9 mouse cellular contexts compared by ENCODE assay signal in the genomic region with DNA sequence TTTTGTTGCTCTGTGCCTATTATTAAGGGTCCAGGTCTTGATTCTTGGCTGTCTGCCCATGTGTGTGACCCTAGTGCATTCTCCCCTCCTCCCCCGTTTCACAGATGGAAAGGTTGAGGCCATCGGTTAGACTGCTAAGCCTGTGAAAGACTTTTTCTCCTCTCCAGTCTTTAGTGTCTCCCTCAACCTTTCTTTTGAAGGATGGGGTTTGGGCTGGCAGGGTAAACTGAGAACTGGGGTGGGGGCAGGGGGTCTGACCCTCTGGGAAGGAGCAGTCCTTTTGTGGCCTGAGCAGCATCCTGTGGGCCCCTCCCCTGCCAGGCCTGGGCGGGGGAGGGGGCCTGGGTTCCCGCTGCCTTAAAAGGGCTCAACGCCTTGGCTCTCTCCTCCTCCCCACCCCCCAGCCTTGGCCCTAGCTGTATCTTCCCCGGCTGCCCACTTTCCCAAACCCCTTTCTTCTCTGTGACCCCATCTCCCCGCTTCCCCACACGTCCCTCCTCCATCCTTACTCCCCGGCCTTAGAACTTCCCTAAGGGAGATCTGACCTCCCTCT. TPM values are rescaled to one million over a fixed set of nuclear protein-coding genes. Genes with fewer than 3 reads are reported as not detected.
DNase-seq lines count a peak whose midpoint lies in the region; ATAC-seq and TF ChIP-seq lines count a peak whose summit lies in the region.
"Had no signal": no experiment of that assay in that cellular context is flagged by ENCODE, and none has a peak within 500 bp of the region (broad histone marks: within the 10 kb centered on the region; RNA-seq: fewer than 3 reads in every experiment).

No protein-coding gene starts in this region.

- peak overlapping the region; percentile 54 for H3K4me2 ChIP-seq in lung, postnatal 0 days (replicated peaks; ENCODE audit: low read depth, low read length)
- H3K4me2 ChIP-seq in intestine, embryonic 14.5 days (ENCODE audit: low read length), result peak overlapping the region; percentile 36
- H3K4me2 ChIP-seq in stomach, embryonic 14.5 days (replicated peaks; ENCODE audit: low read depth, low read length), result peak overlapping the region; percentile 40

- intact Hi-C loops in heart, adult 2 months (cut with DNase I), result no loop called here

- no peak for TF ChIP-seq POLR2A in heart, adult 2 months (IDR thresholded peaks at IDR 0.05; ENCODE audit: insufficient read depth, low read depth, low read length)
- no peak for TF ChIP-seq POLR2A in lung, adult 2 months (IDR thresholded peaks at IDR 0.05; ENCODE audit: borderline replicate concordance, extremely low read depth, low read depth, low read length)

- no peak for TF ChIP-seq EP300 in heart, adult 2 months (IDR thresholded peaks at IDR 0.05; ENCODE audit: insufficient read depth, low read depth, low read length)
- TF ChIP-seq EP300 in lung, postnatal 0 days (IDR thresholded peaks at IDR 0.05), result no peak

- peak overlapping the region; percentile 87 for H3K9ac ChIP-seq in heart, adult 2 months (ENCODE audit: low read depth, low read length)
- H3K9ac ChIP-seq in lung, postnatal 0 days (replicated peaks; ENCODE audit: low read depth), result no peak overlapping the region
- H3K9ac ChIP-seq in intestine, embryonic 14.5 days (ENCODE audit: low read length), result peak overlapping the region; percentile 37
- peak overlapping the region; percentile 19; the same call in 1 of the 2 replicates for H3K9ac ChIP-seq in stomach, embryonic 14.5 days (replicated peaks; ENCODE audit: low read depth, low read length)

- H3K4me1 ChIP-seq in heart, adult 2 months (ENCODE audit: control insufficient read depth, insufficient read depth, low read length), result peaks cover 5% of the 10 kb centered on the region
- H3K4me1 ChIP-seq in lung, postnatal 0 days (ENCODE audit: insufficient read depth, low read depth, low read length), result peaks cover 19% of the 10 kb centered on the region
- H3K4me1 ChIP-seq in lung, adult 2 months (ENCODE audit: control insufficient read depth, insufficient read depth, low read length), result peaks cover 6% of the 10 kb centered on the region
- H3K4me1 ChIP-seq in intestine, embryonic 14.5 days (replicated peaks; ENCODE audit: control insufficient read depth, insufficient read depth, low read length), result peaks cover 39% of the 10 kb centered on the region
- H3K4me1 ChIP-seq in stomach, embryonic 14.5 days (ENCODE audit: control insufficient read depth, insufficient read depth, low read length), result peaks cover 43% of the 10 kb centered on the region

- peak overlapping the region; percentile 48 for H3K4me3 ChIP-seq in heart, adult 2 months
- H3K4me3 ChIP-seq in lung, postnatal 0 days (ENCODE audit: low read depth, low read length), result peak overlapping the region; percentile 1; the same call in 1 of the 2 replicates
- H3K4me3 ChIP-seq in lung, adult 2 months (replicated peaks; ENCODE audit: extremely low read depth, low read depth, low read length), result no peak overlapping the region
- H3K4me3 ChIP-seq in intestine, embryonic 14.5 days (ENCODE audit: low read depth, low read length), result peak overlapping the region; percentile 29
- H3K4me3 ChIP-seq in stomach, embryonic 14.5 days (ENCODE audit: low read depth, low read length), result peak overlapping the region; percentile 23; the same call in 1 of the 2 replicates

- TF ChIP-seq CTCF in heart, adult 2 months (IDR thresholded peaks at IDR 0.05), result no peak
- no peak for TF ChIP-seq CTCF in lung, postnatal 0 days (IDR thresholded peaks at IDR 0.05)
- TF ChIP-seq CTCF in lung, adult 2 months (IDR thresholded peaks at IDR 0.05; ENCODE audit: insufficient read depth, low read length), result no peak

- peaks cover 3% of the 10 kb centered on the region for H3K36me3 ChIP-seq in heart, adult 2 months (ENCODE audit: control insufficient read depth, insufficient read depth, low read length)
- peaks cover 22% of the 10 kb centered on the region; the same call in 1 of the 2 replicates for H3K36me3 ChIP-seq in lung, postnatal 0 days (ENCODE audit: insufficient read depth, low read length)
- H3K36me3 ChIP-seq in intestine, embryonic 14.5 days (ENCODE audit: control insufficient read depth, insufficient read depth, low read length), result peaks cover 50% of the 10 kb centered on the region
- H3K36me3 ChIP-seq in stomach, embryonic 14.5 days (ENCODE audit: control insufficient read depth, insufficient read depth, low read length), result peaks cover 43% of the 10 kb centered on the region

- peak overlapping the region; percentile 97 for H3K27ac ChIP-seq in heart, adult 2 months
- H3K27ac ChIP-seq in lung, postnatal 0 days (ENCODE audit: low read length), result no peak overlapping the region
- peak overlapping the region; percentile 77 for H3K27ac ChIP-seq in intestine, embryonic 14.5 days (ENCODE audit: low read depth)
- peak overlapping the region; percentile 75; the same call in 1 of the 2 replicates for H3K27ac ChIP-seq in stomach, embryonic 14.5 days (ENCODE audit: low read length)

- H3K27me3 ChIP-seq in heart, adult 2 months (ENCODE audit: control insufficient read depth, insufficient read depth, low read length), result no peaks in the 10 kb centered on the region
- no peaks in the 10 kb centered on the region for H3K27me3 ChIP-seq in lung, postnatal 0 days (replicated peaks; ENCODE audit: insufficient read depth, low read length)
- no peaks in the 10 kb centered on the region for H3K27me3 ChIP-seq in intestine, embryonic 14.5 days (replicated peaks; ENCODE audit: control insufficient read depth, insufficient read depth, low read length)
- no peaks in the 10 kb centered on the region for H3K27me3 ChIP-seq in stomach, embryonic 14.5 days (ENCODE audit: control insufficient read depth, insufficient read depth, low read length)

- no peaks in the 10 kb centered on the region for H3K79me2 ChIP-seq in heart, adult 2 months (replicated peaks; ENCODE audit: control insufficient read depth, insufficient read depth, low read length)

- no peaks in the 10 kb centered on the region for H3K9me3 ChIP-seq in lung, postnatal 0 days (ENCODE audit: low read length)
- no peaks in the 10 kb centered on the region for H3K9me3 ChIP-seq in intestine, embryonic 14.5 days (ENCODE audit: control insufficient read depth, low read length)
- no peaks in the 10 kb centered on the region for H3K9me3 ChIP-seq in stomach, embryonic 14.5 days (ENCODE audit: control insufficient read depth, low read depth, low read length)

- 14% methylated on average over 9 of the region's 9 CpGs for WGBS in heart, adult 2 months
- WGBS in lung, postnatal 0 days, result 25% methylated on average over 9 of the region's 9 CpGs
- 24% methylated on average over 9 of the region's 9 CpGs for WGBS in lung, adult 2 months
- 22% methylated on average over 9 of the region's 9 CpGs for WGBS in intestine, embryonic 14.5 days
- 28% methylated on average over 8 of the region's 9 CpGs for WGBS in stomach, embryonic 14.5 days

- no peak for ATAC-seq in lung, postnatal 0 days
- ATAC-seq in intestine, embryonic 14.5 days (replicated peaks; ENCODE audit: low FRiP score, low TSS enrichment, low read depth), result no peak
- no peak for ATAC-seq in stomach, embryonic 14.5 days (ENCODE audit: insufficient number of reproducible peaks, insufficient read depth, low FRiP score, low read depth)

- no peak for DNase-seq in heart, adult 2 months
- no peak for DNase-seq in heart, adult 9 months (ENCODE audit: low spot score in 2 of 2)
- no peak for DNase-seq in lung, postnatal 0 days (ENCODE audit: low spot score)
- no peak for DNase-seq in lung, adult 2 months
- DNase-seq in intestine, embryonic 14.5 days (ENCODE audit: low spot score), result no peak
- DNase-seq in urinary bladder, postnatal 4 days (ENCODE audit: low spot score in 2 of 2), result no peak
- DNase-seq in spleen, adult 12 weeks (ENCODE audit: low spot score), result no peak

RNA-seq across cellular contexts. Expression of gene Dmpk, which starts 1.3 kb away (rescaled TPM):
- 100 to 1,000 TPM; 482 to 516 TPM for total RNA-seq in heart, adult 2 months (2021)
- polyA plus RNA-seq in heart, adult 2 months (2012; rRNA removed), result 1,225 and 1,460 TPM in 2 replicates
- 11.5 and 14.7 TPM in 2 replicates for polyA plus RNA-seq in lung, postnatal 0 days (2015; fragmentation: Nextera tagmentation; extraction: Ambion mirVana)
- 209 and 259 TPM in 2 replicates for polyA plus RNA-seq in lung, adult 2 months (2012; rRNA removed)
- polyA plus RNA-seq in intestine, embryonic 14.5 days (2014; fragmentation: Nextera tagmentation; extraction: Ambion mirVana), result 57.4 and 60.0 TPM in 2 replicates
- polyA plus RNA-seq in stomach, embryonic 14.5 days (2014; fragmentation: Nextera tagmentation; extraction: Ambion mirVana), result 70.9 and 72.0 TPM in 2 replicates

RNA-seq across cellular contexts. Expression of gene Dmwd, which starts 9.0 kb away (rescaled TPM):
- total RNA-seq in heart, adult 2 months (2021), result 10 to 100 TPM; 47.8 to 54.9 TPM
- polyA plus RNA-seq in heart, adult 2 months (2012; rRNA removed), result 70.9 and 79.4 TPM in 2 replicates
- 9.7 and 12.0 TPM in 2 replicates for polyA plus RNA-seq in lung, postnatal 0 days (2015; fragmentation: Nextera tagmentation; extraction: Ambion mirVana)
- 94.6 and 101 TPM in 2 replicates for polyA plus RNA-seq in lung, adult 2 months (2012; rRNA removed)
- 15.8 and 16.0 TPM in 2 replicates for polyA plus RNA-seq in intestine, embryonic 14.5 days (2014; fragmentation: Nextera tagmentation; extraction: Ambion mirVana)
- 14.3 and 16.8 TPM in 2 replicates for polyA plus RNA-seq in stomach, embryonic 14.5 days (2014; fragmentation: Nextera tagmentation; extraction: Ambion mirVana)

RNA-seq across cellular contexts. Expression of gene Six5, which starts 9.4 kb away (rescaled TPM):
- 1 to 10 TPM; 7.1 to 8.2 TPM for total RNA-seq in heart, adult 2 months (2021)
- polyA plus RNA-seq in heart, adult 2 months (2012; rRNA removed), result 26.0 and 29.8 TPM in 2 replicates
- polyA plus RNA-seq in lung, postnatal 0 days (2015; fragmentation: Nextera tagmentation; extraction: Ambion mirVana), result 4.2 and 4.7 TPM in 2 replicates
- 39.6 and 47.2 TPM in 2 replicates for polyA plus RNA-seq in lung, adult 2 months (2012; rRNA removed)
- 15.7 and 15.8 TPM in 2 replicates for polyA plus RNA-seq in intestine, embryonic 14.5 days (2014; fragmentation: Nextera tagmentation; extraction: Ambion mirVana)
- polyA plus RNA-seq in stomach, embryonic 14.5 days (2014; fragmentation: Nextera tagmentation; extraction: Ambion mirVana), result 17.4 and 18.6 TPM in 2 replicates

RNA-seq across cellular contexts. Expression of gene Rsph6a, which starts 30.5 kb away (rescaled TPM):
- total RNA-seq in heart, adult 2 months (2021), result not detected
- polyA plus RNA-seq in heart, adult 2 months (2012; rRNA removed), result 0.06 TPM in 1 of 2 replicates, not detected in the other
- not detected in 2 replicates for polyA plus RNA-seq in lung, postnatal 0 days (2015; fragmentation: Nextera tagmentation; extraction: Ambion mirVana)
- polyA plus RNA-seq in lung, adult 2 months (2012; rRNA removed), result not detected in 2 replicates
- polyA plus RNA-seq in intestine, embryonic 14.5 days (2014; fragmentation: Nextera tagmentation; extraction: Ambion mirVana), result not detected in 2 replicates
- polyA plus RNA-seq in stomach, embryonic 14.5 days (2014; fragmentation: Nextera tagmentation; extraction: Ambion mirVana), result not detected in 2 replicates
- total RNA-seq: hematopoietic stem cell, adult 5-6 weeks had no signal

RNA-seq across cellular contexts. Expression of gene Gm4969, which starts 33.2 kb away (rescaled TPM):
- not detected for total RNA-seq in heart, adult 2 months (2021)
- 0.09 TPM in 1 of 2 replicates, not detected in the other for polyA plus RNA-seq in heart, adult 2 months (2012; rRNA removed)
- 0.20 and 0.23 TPM in 2 replicates for polyA plus RNA-seq in lung, postnatal 0 days (2015; fragmentation: Nextera tagmentation; extraction: Ambion mirVana)
- not detected in 2 replicates for polyA plus RNA-seq in lung, adult 2 months (2012; rRNA removed)
- polyA plus RNA-seq in intestine, embryonic 14.5 days (2014; fragmentation: Nextera tagmentation; extraction: Ambion mirVana), result 3.7 and 4.7 TPM in 2 replicates
- polyA plus RNA-seq in stomach, embryonic 14.5 days (2014; fragmentation: Nextera tagmentation; extraction: Ambion mirVana), result 4.6 and 5.7 TPM in 2 replicates
